Mouse (Mus musculus) testis, adult 2 months (tissue): Measurements from ENCODE around the gene Zfp101. TPM values are rescaled to one million over a fixed set of nuclear protein-coding genes. Genes with fewer than 3 reads are reported as not detected.

Experiments
- H3K27ac ChIP-seq: fragments of 200-500 bp; 2 replicates; pipeline ENCODE4 v1.5.1; 2012; ENCODE audit warnings: low read depth, low read length; ENCODE audit not compliant: control insufficient read depth, insufficient read depth
- H3K27me3 ChIP-seq: fragments of 200-500 bp; 2 replicates; pipeline ENCODE4 v1.6.1; 2012; ENCODE audit warnings: mild to moderate bottlenecking, low read length, moderate library complexity; ENCODE audit not compliant: control insufficient read depth, insufficient read depth
- H3K36me3 ChIP-seq: fragments of 200-500 bp; 2 replicates; pipeline ENCODE4 v1.6.1; 2012; ENCODE audit warnings: mild to moderate bottlenecking, low read length; ENCODE audit not compliant: control insufficient read depth, insufficient read depth
- H3K4me1 ChIP-seq: fragments of 200-500 bp; 2 replicates; pipeline ENCODE4 v1.6.1; 2012; ENCODE audit warnings: low read length; ENCODE audit not compliant: control insufficient read depth, insufficient read depth
- H3K4me3 ChIP-seq: fragments of 200-500 bp; 2 replicates; pipeline ENCODE4 v1.5.1; 2012; ENCODE audit warnings: low read depth, mild to moderate bottlenecking, low read length, moderate library complexity, mixed read lengths; ENCODE audit not compliant: control insufficient read depth
- CTCF ChIP-seq: fragments of 200-500 bp; IDR thresholded peaks from 2 replicates; pipeline ENCODE4 v1.5.1; 2012; ENCODE audit warnings: low read depth, mild to moderate bottlenecking, inconsistent platforms, low read length, moderate library complexity; ENCODE audit not compliant: control insufficient read depth, insufficient read depth, insufficient replicate concordance
- POLR2A ChIP-seq: fragments of 200-500 bp; IDR thresholded peaks from 2 replicates; pipeline ENCODE4 v1.6.1; 2012; ENCODE audit warnings: low read depth, mild to moderate bottlenecking, inconsistent platforms, low read length, moderate library complexity; ENCODE audit not compliant: control insufficient read depth
- polyA plus RNA-seq: library from polyadenylated mRNA; depleted of rRNA; stranded (reverse); fragments of >200 nt; gene quantifications from 2 replicates; pipeline ENCODE4 v1.2.3, GENCODE M21; 2012; rRNA removed

Zfp101 gene
- 0.37 and 0.77 TPM in 2 replicates for polyA plus RNA-seq

DNA sequence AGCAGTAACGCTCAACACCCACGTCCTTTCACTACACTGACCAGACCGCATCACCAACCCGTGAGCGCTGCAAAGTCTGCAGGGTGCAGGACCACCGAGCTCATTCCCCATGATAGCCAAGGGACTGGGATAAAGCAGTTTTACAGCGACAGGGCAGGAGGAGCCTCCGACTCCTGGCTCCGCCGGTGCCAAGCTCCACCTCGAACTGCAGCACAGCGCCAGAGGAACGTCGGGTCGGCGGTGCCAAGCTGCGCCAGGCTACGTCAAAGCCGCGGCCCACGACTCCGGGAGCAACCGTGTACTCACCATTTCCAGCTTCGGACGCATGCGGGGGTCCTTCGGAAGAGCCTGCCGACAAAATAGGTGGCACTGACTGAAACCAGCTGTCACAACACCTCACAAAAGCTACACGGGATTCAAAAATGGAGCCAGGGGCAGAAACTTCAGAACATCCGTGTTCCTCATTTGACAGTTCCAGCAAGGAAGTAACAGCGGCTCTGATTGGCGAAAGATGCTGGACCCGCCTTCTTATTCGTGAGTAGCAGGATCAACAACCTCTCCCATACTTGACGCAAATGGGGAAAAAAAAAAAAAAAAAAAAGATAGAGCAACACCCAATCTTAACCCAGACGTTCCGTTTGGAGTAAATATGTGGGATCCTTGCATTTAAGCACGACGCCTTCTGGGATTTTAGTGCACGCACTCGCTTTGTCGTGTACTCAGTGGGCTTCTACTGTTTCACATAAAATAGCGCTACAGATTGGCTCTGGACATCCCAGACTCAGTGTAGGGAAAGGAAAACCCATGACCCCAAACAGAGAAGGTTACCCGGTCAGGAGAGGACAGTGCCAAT is at the start of gene Zfp101:
Zfp101 (minus strand) TSS at position 460 of the 853 bp plus-strand sequence.
- no peaks in the 10 kb centered on the region for H3K27me3 ChIP-seq
- no peak; the same call in 1 of the 2 replicates for TF ChIP-seq POLR2A
- H3K4me3 ChIP-seq: peak within 1 kb of the TSS; percentile 99
- H3K4me1 ChIP-seq: peaks cover 5% of the 10 kb centered on the region
- peak within 1 kb of the TSS; percentile 86 for H3K27ac ChIP-seq
- H3K36me3 ChIP-seq: no peaks in the 10 kb centered on the region

DNA sequence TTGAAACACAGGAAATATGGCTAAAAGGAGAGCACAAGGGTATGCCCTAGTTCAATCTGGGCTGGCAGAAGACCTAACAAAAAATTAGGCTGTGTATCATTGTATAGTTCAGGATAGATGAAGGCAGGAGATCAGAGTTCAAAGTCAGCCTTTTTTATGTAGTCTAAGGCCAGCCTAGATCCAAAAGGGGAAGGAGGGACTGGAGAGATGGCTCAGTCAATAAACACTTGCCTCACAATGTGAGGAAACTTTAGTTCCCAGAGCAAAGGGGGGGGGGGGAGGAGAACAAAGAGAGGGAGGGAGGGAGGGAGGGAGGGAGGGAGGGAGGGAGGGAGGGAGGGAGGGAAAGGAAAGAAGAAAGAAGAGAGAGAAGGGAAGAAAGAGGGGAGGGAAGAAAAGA is 46.7 kb upstream of the Zfp101 start:
- H3K27me3 ChIP-seq: no peaks in the 10 kb centered on the region
- H3K4me1 ChIP-seq: no peaks in the 10 kb centered on the region
- H3K36me3 ChIP-seq: no peaks in the 10 kb centered on the region
- TF ChIP-seq POLR2A (no peak), CTCF (no peak)
- H3K27ac ChIP-seq: no peak overlapping the region
- H3K4me3 ChIP-seq: no peak overlapping the region

DNA sequence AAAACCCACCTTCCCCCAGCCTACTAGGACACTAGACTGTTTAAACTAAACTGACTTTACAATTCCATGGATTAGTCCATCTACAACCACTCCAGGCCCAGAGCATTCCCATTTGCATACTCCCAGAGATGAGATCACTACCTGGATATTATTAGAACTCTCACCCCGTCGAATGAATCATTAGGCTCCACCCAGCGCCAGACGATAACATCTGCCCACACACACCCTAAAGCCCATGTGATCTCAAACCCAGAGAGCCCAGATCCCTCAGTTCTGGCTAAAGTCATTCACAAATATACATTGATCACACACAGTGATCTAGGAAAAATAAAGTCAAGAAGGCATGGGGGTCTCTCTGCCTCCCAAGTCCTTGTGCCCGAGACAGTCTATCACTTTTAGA is 45.5 kb upstream of the Zfp101 start:
- Histone ChIP-seq H3K27me3 (no peaks in the 10 kb centered on the region), H3K4me3 (no peak overlapping the region), H3K36me3 (no peaks in the 10 kb centered on the region), H3K4me1 (no peaks in the 10 kb centered on the region), H3K27ac (no peak overlapping the region)
- TF ChIP-seq POLR2A (no peak), CTCF (no peak)

DNA sequence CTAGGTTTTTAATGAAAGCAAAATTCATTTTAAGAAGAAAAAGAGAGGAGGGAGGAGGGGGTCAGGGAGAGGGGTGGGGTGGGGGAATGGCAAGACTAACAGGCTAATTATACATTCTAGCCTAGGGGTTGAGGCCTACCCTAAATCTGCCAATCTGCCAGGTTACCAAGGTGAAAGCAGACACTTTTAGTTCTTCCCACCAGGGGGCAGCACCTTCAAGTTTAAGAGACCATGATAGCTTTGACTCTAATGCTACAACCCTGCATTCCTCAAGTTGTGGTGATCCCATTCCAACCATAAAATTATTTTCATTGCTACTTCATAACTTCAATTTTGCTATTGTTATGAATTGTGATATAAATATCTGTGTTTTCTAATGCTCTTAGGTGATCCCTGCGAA is 44.7 kb upstream of the Zfp101 start:
- Histone ChIP-seq H3K4me1 (no peaks in the 10 kb centered on the region; the same call in 1 of the 2 replicates), H3K36me3 (no peaks in the 10 kb centered on the region; the same call in 1 of the 2 replicates), H3K27me3 (no peaks in the 10 kb centered on the region), H3K27ac (no peak overlapping the region), H3K4me3 (no peak overlapping the region)
- no peak for TF ChIP-seq CTCF
- TF ChIP-seq POLR2A: no peak

DNA sequence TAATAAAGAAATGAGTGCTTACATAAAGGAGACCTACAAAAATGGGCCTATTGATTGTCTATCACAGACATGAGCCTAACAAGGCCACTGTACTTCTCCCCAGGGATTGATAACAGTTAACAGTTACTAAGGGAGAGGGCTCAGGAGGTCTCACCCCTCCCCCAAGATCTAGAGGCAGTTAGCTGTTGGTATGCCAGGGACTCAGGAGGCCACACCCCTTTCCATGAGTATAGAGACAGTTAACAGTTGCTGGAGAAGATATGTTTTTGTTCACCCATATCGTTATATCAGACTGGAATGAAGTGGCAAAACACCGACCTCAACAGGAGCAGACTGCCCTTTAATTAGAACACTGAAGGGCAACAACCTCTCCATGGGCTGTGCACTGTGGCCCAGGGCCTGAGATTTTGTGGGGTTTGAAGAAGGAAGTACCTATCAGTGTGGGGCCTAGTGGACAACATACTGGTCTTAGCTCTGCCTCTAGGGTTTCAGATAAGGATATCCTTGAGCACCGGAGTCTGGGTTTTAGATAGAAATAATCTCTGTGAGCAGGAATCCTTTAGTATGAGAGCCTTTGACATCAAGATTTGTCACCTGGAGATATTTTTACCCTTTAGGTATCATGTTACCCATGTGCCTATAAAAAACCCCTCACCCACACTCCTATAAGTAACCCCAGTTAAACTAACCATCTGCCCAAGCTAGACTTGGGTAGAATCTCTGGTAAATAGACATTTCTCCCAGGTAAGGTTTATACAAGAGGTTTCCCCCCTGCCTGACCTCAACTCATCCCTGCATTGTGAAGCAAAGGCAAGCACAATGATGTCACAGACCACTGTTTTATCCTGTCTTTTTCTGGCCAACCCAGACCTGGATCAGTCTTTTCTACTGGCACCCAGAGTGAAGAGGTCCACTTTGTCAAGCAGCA is 37.8 kb upstream of the Zfp101 start, which contains the start of gene Actl9:
Actl9 (plus strand) TSS at position 878 of the 928 bp plus-strand sequence.
- Histone ChIP-seq H3K4me1 (peaks cover 6% of the 10 kb centered on the region), H3K27me3 (no peaks in the 10 kb centered on the region), H3K27ac (peak within 1 kb of the TSS; percentile 100), H3K36me3 (peaks cover 6% of the 10 kb centered on the region), H3K4me3 (peak within 1 kb of the TSS; percentile 91)
- no peak for TF ChIP-seq CTCF
- peak; percentile 44; the same call in 1 of the 2 replicates for TF ChIP-seq POLR2A

DNA sequence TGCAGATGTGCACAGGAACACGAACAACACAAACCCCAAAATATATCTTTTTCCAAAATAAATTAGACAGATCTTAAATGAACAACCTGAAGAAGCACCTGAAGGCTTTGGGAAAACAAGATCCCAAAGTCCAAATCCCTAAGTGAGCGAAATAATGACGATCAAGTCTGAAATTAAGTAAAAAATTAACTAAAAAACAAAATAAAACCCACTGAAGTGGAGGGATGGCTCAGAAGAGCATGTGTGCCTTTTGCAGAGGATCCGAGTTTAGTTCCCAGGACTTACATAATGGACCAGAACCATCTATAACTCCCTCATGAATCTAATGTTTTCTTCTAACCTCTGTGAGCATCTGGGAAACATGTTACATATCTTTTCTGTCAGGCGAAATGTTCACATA is 2.2 kb downstream of the Zfp101 start:
- H3K27ac ChIP-seq: no peak overlapping the region
- TF ChIP-seq CTCF (no peak), POLR2A (no peak)
- no peak overlapping the region for H3K4me3 ChIP-seq
- peaks cover 5% of the 10 kb centered on the region for H3K4me1 ChIP-seq
- no peaks in the 10 kb centered on the region for H3K27me3 ChIP-seq
- H3K36me3 ChIP-seq: no peaks in the 10 kb centered on the region

DNA sequence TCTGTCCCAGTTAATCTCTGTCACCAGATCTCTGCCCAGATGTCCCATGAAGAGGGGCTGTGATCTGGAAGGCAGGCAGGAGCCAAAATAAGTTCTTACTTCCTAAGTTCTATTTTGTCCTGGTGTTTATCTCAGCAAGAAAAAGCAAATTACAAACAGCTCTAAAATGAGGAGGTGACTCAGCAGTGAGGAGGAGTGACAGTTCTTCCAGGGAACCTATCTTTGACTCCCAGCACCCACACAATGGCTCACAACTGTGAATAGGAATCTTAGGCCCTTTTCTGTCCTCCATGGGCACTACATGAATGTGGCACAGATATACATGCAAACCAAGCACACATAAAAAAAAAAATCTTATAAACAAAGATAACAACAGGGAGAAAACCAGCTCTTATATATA is 8.7 kb downstream of the Zfp101 start:
- Histone ChIP-seq H3K4me3 (no peak overlapping the region), H3K27me3 (no peaks in the 10 kb centered on the region), H3K36me3 (no peaks in the 10 kb centered on the region), H3K4me1 (no peaks in the 10 kb centered on the region), H3K27ac (no peak overlapping the region)
- no peak for TF ChIP-seq POLR2A
- TF ChIP-seq CTCF: no peak
